Mouse (Mus musculus) natural killer cell, adult 2 months (primary cell): ENCODE data around the gene Emg1.
"Not testable (repeated sequence)": the region's sequence is repeated elsewhere in the genome, so short reads cannot be mapped to it uniquely, and the experiment has no call there.

ENCODE experiments used
- DNase-seq, 2 experiments: peaks; one replicate each; pipeline ENCODE4 v3.0.0; 2022; ENCODE audit warnings: low spot score in 2 of 2

The Emg1 gene

DNA sequence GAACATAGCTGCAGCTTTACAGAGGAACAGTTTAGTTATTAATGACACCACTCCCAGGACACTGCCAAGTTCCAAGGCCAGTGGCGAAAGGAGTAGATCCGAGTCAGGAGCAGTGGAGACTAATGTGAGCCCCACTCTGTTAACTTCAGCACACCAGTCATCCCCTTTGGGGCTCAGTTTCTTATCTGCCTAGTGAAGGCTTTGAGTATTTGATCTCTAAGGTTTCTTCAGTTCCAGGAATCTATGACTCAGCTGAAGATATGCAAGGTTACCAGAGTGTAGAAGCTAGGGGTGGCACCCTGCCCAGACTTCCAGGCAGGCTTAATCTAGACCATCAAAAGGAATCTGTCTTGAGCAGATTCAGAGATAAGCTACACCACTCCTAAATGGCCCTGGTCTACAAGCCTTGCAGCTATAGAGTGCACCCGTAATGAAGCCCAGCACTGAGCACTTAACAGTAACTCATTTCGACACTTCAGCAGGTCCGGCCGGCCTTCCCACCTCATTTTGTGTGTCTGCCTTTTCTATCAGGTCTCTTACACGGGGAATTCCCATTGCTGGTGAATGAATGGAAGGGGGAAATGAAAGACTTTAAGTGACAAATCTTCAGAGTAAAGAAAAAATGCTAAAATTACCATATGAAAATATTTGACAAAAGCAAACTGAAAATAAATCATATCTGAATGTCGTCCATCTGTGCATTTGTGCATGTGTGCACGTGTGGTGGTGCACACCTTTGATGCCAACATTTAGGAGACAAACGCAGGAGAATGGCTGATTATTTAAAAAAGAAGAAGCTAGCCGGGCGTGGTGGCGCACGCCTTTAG is 28.2 kb downstream of the Emg1 start:
- DNase-seq: no peak

DNA sequence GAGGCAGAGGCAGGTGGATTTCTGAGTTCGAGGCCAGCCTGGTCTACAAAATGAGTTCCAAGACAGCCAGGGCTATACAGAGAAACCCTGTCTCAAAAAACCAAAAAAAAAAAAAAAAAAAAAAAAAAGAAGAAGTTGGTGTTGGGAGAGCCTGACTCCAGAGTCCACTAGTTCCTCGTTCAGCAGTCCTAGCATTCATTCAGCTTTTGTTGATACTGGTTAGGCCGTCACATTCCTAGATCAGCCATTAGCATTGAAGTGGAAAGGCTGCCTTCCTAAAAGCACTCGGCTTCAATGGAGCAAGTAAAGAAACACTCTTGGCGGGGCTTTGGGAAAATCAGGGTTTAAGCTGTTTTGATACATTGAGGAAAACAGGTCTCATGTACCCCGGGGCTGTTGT is 29.7 kb downstream of the Emg1 start:
- not testable (repeated sequence) for DNase-seq

GRCm38 (mm10) chr6:124679486-124679885 is 32.5 kb downstream of the Emg1 start:
- no peak for DNase-seq

DNA sequence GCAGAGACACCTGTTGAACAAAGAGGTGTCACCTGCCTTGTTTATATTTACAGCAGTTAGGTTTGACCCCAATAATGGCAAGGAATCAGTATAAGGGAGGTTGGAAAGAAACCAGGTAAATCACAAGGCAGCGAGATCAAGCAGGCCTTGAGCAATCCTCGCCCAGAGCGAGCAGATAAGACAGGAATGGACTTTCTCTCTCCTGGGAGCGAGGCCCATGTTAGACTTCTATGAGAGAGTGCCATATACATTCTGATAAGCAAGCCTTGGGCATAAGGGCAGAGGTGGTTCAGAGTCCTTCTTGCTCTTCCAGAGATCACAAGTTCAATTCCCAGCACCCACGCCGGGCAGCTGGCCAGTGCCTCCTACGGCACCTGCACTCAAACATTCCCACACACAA is 33.2 kb downstream of the Emg1 start:
- no peak for DNase-seq

DNA sequence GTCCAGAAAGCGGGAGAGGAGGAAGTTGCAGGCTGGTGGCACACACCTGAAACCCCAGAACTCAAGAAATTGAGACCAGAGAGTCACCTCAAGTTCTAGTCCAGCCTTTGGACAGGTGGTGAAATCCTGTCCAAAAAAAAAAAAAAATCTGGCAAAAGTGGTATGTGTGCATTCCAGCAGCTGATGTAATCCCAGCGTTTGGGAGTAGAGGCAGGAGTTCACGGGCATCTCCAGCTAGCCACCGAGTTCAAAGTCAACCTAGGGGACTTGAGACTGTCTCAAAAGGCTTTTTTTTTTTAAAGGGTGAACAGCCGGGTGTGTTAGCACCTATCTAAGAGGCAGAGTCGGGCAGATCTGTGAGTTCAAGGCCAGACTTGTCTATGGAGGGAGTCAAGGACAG is 35.8 kb downstream of the Emg1 start:
- DNase-seq: no peak

DNA sequence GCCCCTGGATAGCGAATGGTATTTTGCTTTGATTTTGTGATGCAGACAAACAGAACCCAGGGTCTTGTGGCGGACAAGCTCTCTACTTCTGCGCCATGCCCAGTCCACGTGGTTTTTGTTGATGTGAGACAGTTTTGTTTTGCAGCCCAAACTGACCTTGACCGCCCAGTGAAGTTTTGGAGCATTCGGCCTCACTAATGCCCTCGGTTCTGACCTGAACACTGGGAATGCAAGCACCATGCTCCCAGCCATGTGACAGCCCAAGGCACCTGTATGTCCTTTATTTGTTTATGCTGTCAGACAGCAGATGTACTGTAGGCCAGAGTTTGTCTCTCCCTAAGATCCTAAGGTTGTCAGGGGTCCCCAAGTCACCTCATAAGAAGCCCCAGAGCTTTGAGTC is 37.4 kb downstream of the Emg1 start:
- DNase-seq: no peak

GRCm38 (mm10) chr6:124673619-124674018 is 38.4 kb downstream of the Emg1 start:
- DNase-seq: no peak

GRCm38 (mm10) chr6:124672100-124672499 is 39.9 kb downstream of the Emg1 start:
- DNase-seq: no peak

DNA sequence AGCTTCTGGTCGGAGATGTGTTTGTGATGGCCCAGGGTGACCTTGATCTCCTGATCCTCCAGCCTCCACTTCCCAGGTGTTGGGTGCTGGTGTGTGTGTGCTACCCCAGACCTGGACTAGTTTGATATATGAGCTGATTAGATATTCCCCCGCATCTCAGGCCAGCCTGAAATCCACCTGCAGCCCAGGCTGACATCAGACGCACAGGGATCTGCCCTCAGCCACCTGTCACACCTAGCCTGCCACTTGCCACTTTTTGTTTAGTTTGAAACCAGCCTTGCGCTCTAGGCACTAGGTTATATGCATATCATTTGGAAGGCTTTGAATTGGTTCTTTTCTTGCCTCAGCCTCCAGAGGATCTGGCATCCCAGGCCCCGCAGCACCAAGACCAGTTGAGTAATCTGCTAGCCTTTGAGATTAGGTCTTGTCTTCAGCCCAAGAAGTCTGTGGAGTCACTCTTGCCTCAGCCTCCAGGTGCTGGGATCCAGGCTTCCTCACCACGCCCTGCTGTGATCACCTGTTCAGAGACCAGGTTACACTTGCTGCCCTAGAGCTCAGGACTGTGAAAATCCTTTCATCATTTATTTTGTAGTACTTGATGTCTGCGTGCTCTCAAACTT is 41.6 kb downstream of the Emg1 start:
- DNase-seq: no peak

GRCm38 (mm10) chr6:124669234-124669859 is 42.6 kb downstream of the Emg1 start:
- DNase-seq: no peak

DNA sequence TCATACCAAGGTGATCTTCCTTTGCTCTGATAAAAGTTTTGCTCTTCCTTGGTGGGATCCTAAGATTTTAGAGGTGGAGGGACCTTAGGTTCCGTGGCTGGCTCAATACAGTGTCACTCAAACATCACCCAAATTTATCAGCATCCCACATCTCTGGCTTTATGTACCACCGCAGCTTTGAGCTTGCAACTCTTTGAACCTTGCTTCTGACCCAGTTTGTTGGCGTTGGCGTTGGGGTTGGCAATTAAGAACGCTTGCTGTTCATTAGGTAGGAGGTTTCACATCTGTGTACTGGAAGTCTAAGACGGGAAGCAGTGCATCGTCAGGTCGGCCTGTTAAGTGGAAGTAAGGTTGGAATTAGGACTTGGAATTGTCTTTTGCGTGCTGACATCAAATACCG is 47.0 kb downstream of the Emg1 start:
- DNase-seq: no peak

- DNase-seq: no peak
Observed at GRCm38 (mm10) chr6:124664256-124664655, 47.7 kb downstream of the Emg1 start.

- no peak for DNase-seq
Observed at GRCm38 (mm10) chr6:124663424-124663795, 48.6 kb downstream of the Emg1 start.

DNA sequence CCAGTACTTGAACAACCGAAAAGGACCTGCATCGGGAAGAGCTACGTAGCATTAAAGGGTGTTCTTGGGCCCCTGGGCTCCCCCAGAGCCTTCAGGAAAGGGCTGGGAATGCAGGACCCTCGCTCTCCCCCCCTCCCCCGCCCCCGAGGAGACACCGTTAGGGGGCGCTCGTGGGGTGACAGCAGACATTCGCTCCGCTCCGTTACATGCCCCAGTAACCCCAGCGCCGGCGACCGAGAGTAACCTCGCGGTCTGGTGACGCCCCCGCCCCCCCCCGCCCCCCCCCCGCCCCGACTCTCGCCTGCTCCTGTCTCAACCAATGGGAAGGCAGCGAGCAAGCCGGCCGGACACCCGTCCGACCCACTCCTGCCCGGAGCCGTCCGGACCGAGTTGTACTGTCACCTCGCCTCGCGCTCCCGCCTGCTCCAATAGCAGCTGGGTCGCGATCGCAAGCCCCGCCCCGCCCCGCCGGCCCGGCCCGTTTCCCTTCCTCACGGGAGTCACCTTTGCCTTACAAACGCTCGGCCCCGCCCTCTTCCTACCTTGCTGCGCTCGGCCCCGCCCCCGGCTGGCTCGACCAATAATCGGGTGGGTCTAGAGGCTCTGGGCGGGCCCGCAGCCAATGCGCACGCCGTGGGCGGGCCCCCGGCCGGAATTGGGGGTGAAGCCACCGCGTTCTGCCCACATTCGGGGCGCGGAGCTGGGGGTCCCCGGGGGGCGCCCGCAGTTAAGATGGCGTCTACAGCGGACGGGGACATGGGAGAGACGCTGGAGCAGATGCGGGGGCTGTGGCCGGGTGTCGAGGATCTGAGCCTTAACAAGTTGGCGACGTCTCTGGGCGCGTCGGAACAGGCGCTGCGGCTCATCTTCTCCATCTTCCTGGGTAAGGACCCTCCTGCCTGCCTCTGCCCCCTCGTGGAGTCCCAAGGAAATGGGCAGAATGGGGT is 49.2 kb downstream of the Emg1 start, which contains the start of gene Lpcat3:
Gene Lpcat3, plus strand, starts transcription at position 551 of the 947 bp plus-strand sequence.
- DNase-seq: peak; percentile 99

DNA sequence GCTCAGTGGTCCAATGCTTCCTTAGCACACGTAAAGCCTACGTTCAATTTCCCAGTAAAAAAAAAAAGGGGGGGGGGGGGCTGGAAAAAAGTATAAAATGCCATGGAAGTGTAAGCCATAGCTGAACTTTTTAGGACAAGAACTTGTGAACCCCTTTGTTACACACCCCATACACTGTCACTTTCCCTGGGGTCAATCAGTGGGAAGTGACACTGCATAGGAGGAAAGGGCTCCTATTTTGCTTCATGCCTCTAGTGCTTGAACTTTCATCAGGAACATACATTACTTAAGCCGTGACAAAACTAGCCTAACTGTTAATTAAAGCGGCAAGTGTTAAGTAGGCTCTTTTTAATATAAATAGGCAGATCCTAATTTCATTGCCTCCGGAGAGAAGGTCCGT is 50.0 kb downstream of the Emg1 start:
- DNase-seq: no peak

GRCm38 (mm10) chr6:124661156-124661806 is 50.7 kb downstream of the Emg1 start:
- no peak for DNase-seq

DNA sequence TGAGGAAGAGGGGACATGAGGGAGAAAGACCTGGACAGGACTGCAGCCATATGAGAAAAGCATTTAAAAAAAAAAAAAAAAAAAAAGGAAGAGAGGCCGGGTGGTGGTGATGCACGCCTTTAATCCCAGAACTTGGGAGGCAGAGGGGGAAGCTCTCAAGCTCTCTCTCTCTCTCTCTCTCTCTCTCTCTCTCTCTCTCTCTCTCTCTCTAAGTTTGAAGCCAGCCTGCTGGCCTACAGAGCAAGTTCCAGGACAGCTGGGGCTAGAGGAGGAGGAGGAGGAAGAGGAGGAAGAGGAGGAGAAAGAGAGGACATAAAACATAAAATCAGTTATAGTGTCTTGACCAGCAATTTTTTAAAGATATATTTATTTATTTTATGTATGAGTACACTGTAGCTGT is 53.9 kb downstream of the Emg1 start:
- DNase-seq: no peak

- DNase-seq: no peak
Observed at GRCm38 (mm10) chr6:124655893-124656292, 56.1 kb downstream of the Emg1 start.
